Mouse (Mus musculus): ENCODE data around the gene Stk10.

Stk10 gene

DNA sequence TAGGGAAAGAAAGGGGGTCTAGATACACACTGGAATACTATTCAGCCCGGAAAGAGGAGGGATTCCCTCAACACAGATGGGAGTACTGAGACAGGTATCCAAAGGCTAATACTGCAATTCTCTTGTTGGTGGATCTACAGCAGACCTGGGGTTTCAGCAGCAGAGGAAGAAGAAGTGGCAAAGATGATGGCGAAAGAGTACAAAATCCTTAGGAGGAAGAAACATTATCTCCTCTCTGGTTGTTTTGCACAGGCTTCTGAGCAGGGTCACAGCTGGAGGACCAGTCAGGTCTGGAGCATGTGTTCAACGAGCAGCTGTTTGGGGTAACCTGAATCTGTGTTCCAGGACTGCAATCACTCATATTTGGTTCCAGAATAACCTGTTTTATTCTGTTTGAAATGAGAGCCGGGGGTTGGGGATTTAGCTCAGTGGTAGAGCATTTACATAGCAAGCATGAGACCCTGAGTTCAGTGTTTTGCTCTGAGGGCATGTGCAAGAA is 96.7 kb downstream of the Stk10 start:
- no peak for DNase-seq (ENCODE audit: low read depth)

DNA sequence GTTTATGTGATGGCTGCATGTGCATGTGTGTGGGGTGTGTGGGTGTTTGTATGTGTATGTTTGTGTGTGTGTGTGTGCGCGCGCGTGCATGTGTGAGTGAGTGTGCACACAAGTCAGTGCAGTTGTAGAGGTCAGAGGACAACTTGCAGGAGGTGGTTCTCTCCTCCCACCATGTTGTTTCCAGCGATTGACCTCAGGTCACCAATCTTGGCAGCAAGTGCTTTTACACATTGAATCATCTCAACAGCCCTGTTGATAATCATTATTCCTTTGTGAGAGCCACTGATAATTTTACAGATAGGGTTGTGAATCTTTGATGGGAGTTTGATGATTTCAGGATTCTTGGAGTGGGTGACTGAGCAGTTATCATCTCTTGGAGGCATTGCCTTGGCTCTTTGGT is 99.6 kb downstream of the Stk10 start:
- no peak for DNase-seq (ENCODE audit: low read depth)

DNA sequence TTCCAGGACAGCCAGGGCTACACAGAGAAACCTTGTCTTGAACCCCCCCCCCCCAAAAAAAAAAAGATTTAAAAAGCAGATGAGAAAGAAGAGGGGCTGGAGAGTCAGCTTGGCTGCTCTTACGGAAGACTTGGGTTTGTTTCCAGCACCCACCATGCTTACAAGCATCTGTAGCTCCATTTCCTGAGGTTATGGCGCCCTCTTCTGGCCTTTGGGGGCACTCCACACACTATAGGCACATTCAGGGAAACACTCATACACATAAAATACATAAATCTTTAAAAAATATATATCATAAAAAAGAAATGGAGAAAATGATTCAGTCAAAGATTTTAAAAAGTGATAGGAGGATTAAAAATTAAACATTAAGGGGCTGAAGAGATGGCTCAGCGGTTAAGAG is 100.4 kb downstream of the Stk10 start:
- peak; percentile 45 for DNase-seq (ENCODE audit: low read depth)

DNA sequence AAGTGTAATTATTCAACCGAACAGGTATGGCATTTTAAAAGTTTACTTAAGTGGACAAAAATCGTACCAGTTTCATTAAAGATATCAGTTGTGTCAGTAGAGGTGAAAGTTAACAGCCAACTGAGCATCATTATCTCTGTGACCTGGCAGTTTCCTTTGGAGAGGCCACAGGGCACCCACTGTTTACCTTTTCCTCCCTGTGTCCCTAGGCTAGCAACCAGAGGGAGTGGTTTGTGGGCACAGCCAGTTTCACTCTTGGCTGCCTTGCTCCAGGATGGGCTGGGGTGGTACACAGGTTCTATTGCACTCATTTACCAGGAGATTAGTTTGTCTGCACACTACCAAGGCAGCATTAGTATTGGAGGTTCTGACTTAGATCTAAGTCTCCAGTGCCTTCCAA is 101.0 kb downstream of the Stk10 start:
- DNase-seq (ENCODE audit: low read depth) = no peak

DNA sequence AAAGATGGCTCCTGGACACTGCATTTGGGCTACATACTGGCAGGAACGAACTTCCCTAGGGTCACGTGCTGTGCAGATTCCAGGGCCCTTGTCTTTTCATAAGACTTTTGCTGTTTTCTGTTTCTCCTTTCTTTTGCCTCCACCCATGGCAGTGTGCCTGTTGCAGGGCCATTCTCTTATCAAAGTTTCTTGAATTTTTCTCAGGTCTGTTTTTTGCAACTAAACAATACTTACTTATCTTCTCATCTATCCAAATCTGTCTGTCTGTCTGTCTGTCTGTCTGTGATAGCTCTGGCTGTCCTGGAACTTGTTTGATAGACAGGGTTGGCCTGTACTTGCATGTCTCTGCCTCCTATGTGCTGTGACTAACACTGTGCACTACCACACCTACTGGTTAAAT is 101.7 kb downstream of the Stk10 start:
- no peak for DNase-seq (ENCODE audit: low read depth)

DNA sequence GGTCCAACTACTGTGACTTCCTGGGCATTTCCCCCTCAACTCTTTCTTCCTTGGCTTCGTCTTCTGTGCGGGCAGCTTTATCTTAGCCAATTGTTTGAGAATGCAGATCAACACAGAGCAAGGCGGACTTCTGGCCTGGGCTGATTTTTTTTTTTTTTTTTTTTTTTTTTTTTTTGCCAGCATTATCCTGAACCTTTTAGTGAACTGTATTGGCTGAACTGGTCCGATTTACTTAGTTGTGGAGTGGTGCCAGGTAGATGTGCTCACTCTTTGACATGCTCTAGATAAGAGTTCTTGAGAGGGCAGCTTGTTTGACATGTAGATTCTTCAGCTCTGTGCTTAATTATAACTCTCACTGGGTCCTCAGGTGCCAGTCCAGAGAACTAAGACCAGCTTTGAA is 103.2 kb downstream of the Stk10 start:
- no peak for DNase-seq (ENCODE audit: low read depth)

DNA sequence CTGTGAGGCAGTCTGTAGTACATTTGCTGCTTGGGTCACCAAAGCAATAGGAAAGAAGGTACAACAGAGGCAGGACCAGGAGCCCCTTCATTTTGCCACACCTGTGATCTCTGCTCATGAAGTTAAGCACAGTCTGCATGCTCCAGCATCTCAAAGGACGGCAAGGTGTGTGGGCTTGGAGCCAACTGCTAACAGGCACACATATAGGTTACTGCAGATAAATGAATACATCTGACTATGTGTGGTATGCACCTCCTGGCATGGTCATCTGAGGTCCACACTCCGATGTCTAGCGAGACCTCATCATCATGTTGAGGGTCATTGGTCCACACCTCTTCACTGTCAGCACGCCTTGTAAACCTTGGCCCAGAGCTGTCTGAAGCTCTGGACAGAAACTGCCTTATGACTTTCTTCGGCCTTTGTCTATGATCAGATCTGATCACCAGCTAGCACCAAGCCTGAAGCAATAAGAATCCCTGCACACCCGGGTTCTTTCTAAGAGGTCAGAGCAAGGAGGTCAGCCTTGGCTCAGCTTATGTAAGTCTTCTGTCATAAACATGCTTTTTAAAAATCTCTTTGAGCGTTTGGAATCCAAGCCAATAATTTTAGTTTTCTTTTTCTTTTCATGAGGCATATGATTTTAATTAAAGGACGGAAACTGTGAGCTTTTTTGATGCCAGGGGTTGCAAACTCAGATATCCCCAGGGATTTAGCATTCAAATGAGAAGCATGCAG is 105.6 kb downstream of the Stk10 start:
- DNase-seq (ENCODE audit: low read depth) = no peak

DNA sequence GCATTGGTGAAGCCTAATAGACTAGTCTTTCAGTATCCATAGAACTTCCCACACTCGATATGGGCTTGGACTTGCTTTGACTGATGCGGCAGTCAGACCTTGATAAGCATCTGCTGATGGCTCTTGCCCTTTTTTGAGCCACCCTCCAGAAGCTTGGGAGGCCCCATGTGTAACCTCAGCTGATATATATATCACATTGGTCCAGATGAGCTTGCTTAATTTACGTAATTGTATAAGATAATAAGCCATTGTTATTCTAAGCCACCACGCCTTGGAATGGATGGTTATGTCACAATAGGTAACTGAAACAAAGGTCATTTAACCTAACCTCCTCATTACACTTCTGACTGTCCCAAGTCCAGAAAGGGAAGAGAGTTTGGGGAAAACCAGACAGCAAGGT is 107.5 kb downstream of the Stk10 start:
- DNase-seq (ENCODE audit: low read depth) = no peak

DNA sequence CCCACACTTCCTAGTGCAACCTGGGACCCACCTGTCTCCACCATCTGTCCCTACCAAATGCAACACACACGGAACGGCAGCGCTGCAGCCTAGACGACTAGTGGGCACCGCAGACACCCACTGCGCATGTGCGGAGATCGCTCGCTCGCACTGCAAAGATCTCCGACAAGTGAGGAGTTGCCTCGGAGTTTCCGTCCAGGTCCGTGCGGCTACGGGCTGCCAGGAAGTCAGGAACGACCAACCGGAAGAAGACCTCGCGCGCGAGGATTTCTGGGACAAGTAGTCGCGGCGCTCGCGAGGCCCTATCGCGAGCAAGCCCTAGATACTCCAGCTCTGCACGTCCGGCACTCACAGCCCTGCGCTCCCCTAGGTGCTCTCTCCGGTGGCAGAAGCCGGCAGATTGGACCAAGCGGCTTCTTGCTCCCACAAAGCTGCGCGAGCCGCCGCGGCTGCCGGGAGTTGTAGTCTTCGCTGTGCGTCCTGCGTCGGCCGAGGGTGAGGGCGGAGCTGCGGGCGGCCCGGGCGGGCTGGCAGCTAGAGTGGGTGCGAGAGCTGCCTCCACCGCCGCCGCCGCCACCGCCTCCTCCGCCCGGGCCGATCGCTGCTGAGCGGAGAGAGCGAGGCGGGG is 109.3 kb downstream of the Stk10 start, which contains the start of gene Fbxw11:
Gene Fbxw11 (plus strand): TSS at position 476 of the 628 bp plus-strand sequence.
- DNase-seq (ENCODE audit: low read depth) = peak; percentile 97

DNA sequence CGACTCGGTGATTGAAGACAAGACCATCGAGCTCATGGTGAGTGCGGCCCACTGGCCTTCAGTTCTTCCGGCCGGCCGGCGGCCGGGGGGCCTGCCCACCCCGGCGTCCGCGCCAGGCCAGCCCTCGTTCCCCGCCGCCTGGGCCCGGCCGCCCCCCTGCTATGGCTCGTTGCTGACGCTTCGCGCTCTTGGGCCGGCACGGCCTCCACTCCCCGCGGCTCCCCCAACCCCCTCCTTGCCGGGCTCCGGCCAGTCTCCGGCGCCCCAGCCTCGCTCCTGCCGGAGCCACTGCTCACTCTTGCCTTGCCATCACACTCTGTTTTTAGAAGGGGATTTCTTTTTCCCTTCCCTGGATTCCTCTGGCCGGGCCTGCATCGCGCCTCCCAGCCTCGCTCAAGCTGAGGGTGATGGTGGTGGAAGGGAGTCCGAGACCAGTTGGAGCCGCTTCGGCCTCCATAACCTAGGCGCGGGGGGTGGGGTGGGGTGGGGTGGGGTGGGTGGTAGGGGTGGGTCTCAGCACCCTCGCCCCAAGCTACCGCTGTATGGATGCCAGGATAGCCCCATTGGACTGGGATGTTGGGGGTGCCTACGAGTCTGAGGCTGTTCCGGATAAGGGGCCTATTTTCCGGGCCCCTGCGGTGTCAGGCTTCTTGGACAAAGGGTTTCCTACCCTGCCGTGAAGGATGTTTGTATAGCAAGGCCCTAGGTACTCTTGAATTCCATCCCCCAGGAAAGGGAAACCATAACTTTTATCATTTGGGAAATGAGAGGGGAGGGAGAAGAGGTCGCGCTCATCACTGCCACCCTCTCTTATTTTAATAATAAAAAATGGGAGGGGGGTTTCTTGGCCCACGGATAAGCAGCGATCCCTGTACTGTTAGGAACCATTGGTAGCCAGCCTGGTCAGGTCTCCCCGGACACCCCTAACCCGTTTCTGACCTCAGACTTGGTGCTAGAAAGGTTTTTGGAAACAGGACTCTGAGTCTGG is 110.1 kb downstream of the Stk10 start:
- no peak for DNase-seq (ENCODE audit: low read depth)

DNA sequence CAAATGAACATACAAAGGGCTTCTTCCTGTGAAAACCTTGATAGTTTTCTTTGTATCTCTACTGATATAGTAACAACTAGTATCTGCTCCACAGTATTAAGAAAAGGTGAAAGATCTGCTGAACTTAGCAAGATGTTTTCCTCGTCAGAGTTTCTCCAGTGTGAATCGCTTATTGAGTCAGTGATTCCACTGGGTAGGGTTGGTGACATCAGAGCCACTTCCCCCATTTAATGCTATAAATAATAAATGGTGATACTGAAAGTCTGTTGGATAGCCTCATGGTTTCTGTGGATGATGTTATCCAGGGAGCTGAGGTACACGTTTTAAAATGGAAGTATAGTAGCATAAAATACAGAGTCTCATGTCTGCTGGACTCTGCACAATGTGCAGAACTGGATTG is 110.9 kb downstream of the Stk10 start:
- DNase-seq (ENCODE audit: low read depth) = peak; percentile 53

DNA sequence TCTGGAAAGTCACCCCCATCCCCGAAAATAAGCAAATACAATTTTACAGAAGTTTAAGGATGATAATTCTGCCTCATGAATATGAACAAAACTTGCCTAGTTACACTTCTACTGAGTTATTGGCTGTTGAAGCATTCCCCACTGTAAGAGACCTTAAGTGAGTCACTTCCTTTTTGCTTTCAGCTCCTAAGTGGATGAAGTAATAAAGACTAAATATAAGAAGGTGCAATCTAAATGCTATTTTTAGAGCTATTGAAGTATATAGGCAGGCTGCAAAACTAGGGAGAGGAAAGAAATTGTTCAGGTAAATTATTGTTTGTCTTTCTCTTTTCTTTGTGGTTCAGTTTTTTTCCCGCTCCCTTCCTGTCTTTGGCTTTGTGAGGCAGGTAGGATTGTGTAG is 114.2 kb downstream of the Stk10 start:
- DNase-seq (ENCODE audit: low read depth) = no peak

DNA sequence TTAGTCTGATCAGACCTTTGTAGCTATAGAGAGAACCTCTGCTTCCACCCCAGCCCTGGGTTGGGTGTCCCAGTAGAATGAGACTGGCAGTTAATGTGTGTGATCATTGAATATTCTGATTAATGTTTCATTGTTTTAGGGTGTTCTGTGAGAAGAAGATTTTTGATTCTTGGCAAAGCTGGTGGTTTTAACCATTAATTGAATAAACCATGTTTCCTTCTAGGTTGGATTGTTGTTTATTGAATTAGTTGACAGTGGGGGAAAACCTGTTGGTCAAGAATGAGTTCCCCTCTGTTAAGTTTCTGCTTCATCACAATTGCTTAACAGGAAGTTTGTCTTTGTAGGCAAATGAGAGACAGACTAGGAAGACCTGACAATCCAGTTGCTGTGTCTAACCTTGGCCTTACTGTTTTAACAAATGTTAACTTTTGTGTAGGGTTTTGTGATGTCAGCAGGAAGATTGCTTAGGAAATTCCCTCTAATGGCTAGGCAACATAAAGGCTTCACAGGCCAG is 117.2 kb downstream of the Stk10 start:
- no peak for DNase-seq (ENCODE audit: low read depth)

DNA sequence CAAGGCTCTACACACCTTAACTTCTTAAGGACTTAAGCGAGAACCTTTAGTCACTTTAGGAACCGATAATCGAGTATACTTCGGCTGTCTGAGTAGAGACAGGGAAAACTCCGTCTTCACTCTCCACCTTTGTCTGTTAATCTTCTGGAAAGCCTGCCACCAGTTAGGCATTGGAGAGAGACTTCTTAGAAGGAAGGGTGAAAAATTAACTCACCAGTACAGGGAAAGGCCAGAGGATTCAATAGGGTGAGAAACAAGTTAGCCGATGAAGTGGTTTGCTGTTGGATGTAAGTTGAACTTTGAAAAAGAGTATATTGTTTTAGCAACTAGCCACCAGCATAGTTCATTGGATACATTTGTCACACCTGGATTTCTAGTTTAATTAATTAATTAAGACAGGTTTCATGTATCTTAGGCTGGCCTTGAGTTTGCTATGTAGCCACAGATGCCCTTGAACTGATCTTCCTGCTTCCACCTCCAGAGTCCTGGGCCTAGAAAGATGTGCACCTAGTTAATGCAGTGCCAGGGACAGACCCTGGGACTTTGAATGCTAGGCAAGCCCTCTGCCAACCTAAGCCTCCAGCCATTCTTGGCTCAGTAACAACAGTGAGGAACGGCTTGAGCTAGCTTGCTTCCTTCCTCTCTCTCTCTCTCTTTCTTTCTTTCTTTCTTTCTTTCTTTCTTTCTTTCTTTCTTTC is 117.9 kb downstream of the Stk10 start:
- no peak for DNase-seq (ENCODE audit: low read depth)

DNA sequence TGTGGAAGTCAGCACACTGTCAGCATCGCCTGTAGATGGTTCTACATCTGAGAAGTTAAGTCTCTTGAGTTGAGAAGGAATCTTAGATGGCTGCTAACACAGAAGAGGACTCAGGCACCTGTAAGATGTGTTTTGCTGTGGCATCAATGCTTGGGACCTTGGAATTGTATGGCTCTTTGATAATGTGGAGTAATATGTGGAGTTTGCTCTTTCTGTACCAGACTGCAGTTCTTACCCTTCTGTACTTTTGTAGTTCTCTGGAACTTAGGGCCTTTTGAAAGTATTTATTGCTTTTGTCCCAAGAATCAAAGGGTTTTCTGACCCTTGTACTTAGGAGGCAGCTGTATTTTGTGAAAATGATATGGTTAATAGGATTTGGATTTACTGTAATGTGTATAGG is 118.6 kb downstream of the Stk10 start:
- DNase-seq (ENCODE audit: low read depth) = no peak

DNA sequence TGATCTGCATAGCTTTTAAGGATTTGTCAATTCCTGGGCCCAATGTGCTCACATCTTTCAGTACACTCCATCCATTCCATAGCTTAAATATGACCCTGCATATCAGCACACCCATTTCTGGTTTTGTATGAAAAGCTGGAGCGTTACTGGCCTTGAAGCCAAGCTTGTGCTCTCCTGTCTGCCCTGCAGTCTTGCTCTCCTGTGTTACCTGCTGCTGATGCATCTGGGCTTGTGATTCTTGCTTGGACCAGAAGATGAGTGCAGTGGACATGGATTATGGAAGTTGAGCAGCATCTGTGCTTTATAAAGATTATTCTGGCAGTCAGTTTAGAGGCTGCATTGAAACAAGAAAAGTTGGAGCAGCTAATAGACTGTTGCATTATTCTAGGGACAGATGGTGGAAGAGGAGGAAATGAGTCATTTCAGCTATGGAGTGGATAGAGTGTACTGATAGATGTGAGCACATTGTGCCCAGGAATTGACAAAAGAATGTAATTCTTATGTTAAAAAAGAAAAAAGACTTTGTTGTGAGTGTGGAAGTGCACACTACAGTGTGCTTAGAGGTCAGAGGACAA is 129.1 kb downstream of the Stk10 start:
- no peak for DNase-seq (ENCODE audit: low read depth)

DNA sequence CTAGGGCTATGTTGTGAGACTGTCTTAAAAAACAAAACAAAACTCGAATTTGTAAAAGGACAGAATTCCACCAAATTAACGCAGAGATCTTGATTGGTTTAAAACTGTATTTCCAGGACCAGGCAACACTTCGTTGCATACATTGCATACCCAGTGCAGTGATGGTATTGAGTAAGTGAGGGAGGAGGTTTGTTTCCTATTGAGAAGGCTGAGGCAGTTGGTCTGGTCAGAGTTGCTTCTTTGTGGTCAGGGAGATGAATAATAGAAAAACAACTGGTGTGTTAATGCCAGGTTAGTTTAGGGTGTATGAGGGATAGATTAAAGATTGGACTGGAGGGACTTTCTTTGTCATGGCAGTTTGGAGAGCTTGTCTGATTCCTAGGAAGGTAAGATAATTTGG is 132.5 kb downstream of the Stk10 start:
- no peak for DNase-seq (ENCODE audit: low read depth)

DNA sequence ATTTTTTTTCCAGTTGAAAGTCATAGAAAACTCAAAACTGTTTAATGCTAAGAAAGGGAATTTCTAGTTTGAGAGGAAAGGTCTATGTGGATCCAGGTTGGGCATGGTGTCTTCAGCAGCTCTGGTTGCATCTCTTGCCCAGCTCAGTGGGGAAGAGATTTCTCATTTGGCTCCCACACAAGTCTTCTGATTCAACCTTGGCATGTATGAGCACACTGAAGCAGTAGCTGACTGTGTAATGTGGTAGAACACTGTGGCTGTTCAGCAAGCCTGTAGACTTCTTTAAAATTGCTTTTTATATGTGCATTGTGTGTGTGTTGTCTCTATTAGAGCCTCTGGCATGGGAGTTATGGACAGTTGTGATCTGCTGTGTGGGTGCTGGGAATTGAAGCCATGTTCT is 133.9 kb downstream of the Stk10 start:
- no peak for DNase-seq (ENCODE audit: low read depth)

DNA sequence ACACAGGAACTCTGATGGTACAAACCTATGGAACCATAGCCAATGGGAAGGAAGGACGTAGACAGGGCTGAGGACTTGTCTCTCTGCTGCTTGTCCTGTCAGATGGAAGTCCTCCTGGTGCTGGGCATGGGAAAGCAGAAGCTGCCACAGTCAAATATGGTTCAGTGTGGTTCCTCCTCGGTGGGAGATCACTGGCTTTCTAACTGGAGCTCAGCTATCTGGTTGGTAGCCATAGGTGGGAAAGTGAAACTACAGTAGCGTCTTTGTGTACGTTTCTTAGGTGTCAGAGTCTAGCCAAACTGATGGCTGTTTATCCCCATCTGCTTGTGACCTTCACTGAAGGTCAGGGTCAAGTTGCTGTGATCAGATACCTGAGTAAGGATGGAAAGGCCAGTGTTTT is 138.4 kb downstream of the Stk10 start:
- peak; percentile 16 for DNase-seq (ENCODE audit: low read depth)

All from naive thymus-derived CD4-positive, alpha-beta T cell, adult 2 months (primary cell).